Mouse (Mus musculus) left cerebral cortex, adult 2 months (tissue): ENCODE measurements around the gene Vps50. TPM values are rescaled to one million over a fixed set of nuclear protein-coding genes. Genes with fewer than 3 reads are reported as not detected.
"Not testable (repeated sequence)": the region's sequence is repeated elsewhere in the genome, so short reads cannot be mapped to it uniquely, and the experiment has no call there.

Experiments
- DNase-seq, 2 experiments: peaks; one replicate each; pipeline ENCODE4 v3.0.0; 2021 to 2022; ENCODE audit warnings: low spot score in 2 of 2, mixed read lengths in 1 of 2; ENCODE audit errors: extremely low spot score in 1 of 2
- H3K27ac ChIP-seq: fragments of 200-600 bp; 2 replicates; pipeline ENCODE4 v1.8.1; 2022
- H3K4me3 ChIP-seq: fragments of 200-600 bp; 2 replicates; pipeline ENCODE4 v1.8.1; 2022
- CTCF ChIP-seq: fragments of 200-600 bp; IDR thresholded peaks from 2 replicates; pipeline ENCODE4 v1.8.1; 2022; ENCODE audit warnings: antibody characterized with exemption, mild to moderate bottlenecking, moderate library complexity
- intact Hi-C: fragments of 180-260 bp; cut with DNase I; formaldehyde crosslinking; loops from one replicate; pipeline ENCODE4 v1.15.1; 2025
- total RNA-seq, 2 experiments: library from RNA; stranded (reverse); gene quantifications; 2 replicates each; pipeline ENCODE4 v1.2.3; 2021

Vps50 gene
- total RNA-seq, 2 experiments from 2014 or later: 56.1 to 61.2 TPM

DNA sequence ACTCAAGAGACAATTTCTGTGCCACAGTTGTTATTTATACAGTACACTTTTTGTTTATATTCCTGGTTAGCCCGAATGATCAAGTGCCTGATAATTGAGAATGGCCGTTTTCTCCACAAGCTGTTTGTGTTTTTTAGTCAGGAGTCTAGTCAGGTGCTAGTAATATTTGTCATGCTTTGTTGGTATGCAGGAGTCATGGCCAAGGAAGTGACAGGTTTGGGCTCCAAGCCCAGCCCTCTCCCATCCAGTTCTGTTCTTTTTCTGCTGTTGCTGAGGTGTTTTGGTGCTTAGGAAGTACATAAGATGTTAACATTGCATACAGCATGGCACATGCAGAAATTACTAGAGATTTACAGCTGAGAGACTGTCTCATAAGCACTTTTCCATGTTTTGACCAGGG is 41.3 kb downstream of the Vps50 start:
- intact Hi-C loops: no loop called here
- no peak for DNase-seq
- no peak overlapping the region for H3K4me3 ChIP-seq
- no peak overlapping the region for H3K27ac ChIP-seq
- TF ChIP-seq CTCF: no peak

GRCm38 (mm10) chr6:3543862-3544261 is 45.7 kb downstream of the Vps50 start:
- DNase-seq: no peak
- no peak overlapping the region for H3K4me3 ChIP-seq
- no peak for TF ChIP-seq CTCF
- H3K27ac ChIP-seq: no peak overlapping the region
- intact Hi-C loops: no loop called here

- TF ChIP-seq CTCF: no peak
- Histone ChIP-seq H3K27ac (no peak overlapping the region), H3K4me3 (no peak overlapping the region)
- no peak for DNase-seq
- intact Hi-C loops: no loop called here
Observed at GRCm38 (mm10) chr6:3544970-3545369, 46.8 kb downstream of the Vps50 start.

DNA sequence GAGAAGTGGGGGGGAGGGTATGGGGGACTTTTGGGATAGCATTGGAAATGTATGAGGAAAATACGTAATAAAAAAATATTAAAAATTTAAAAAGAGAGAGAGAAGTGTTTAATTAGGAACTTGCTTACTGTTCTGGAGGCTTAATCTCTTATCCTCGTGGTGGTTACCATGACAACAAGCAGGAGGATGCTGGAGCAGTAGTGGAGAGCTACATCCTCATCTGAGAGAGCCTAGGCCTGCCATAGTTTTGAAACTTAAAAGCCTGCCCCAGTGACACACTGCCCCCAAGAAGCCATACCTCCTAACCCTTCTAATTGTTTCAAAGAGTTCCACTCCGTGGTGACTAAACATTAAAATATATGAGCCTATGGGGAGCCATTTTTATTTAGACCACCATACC is 50.8 kb downstream of the Vps50 start:
- no peak for TF ChIP-seq CTCF
- intact Hi-C loops: no loop called here
- no peak overlapping the region for H3K27ac ChIP-seq
- no peak overlapping the region for H3K4me3 ChIP-seq
- DNase-seq: no peak

GRCm38 (mm10) chr6:3549992-3550391 is 51.8 kb downstream of the Vps50 start:
- TF ChIP-seq CTCF: no peak
- Histone ChIP-seq H3K4me3 (no peak overlapping the region), H3K27ac (no peak overlapping the region)
- intact Hi-C loops: no loop called here
- no peak for DNase-seq

DNA sequence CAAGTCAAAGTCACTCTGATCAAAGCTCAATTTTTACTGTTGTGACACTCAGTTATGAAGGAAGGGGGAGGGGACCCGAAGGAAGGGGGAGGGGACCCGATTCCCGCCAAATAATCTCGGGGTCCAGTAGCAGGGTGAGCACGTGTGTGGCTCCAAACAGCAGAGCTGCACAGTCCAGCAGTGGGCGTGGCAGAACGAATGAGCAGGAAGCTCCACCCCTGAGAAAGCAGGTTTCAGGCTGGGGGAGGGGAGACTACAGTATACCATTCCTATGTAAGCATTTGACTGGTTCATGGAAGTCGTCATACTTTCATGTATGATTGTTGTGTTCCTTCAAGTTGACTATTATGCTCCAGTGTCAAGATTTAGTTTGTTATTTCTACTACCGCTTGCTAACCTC is 54.5 kb downstream of the Vps50 start:
- H3K27ac ChIP-seq, DNase-seq, intact Hi-C loops, H3K4me3 ChIP-seq: not testable (repeated sequence)

- no peak for DNase-seq
- no peak overlapping the region for H3K4me3 ChIP-seq
- intact Hi-C loops: no loop called here
- H3K27ac ChIP-seq: no peak overlapping the region
- no peak for TF ChIP-seq CTCF
Observed at GRCm38 (mm10) chr6:3557177-3557576, 59.0 kb downstream of the Vps50 start.

- no peak for TF ChIP-seq CTCF
- DNase-seq: no peak
- H3K4me3 ChIP-seq: no peak overlapping the region
- H3K27ac ChIP-seq: no peak overlapping the region
- intact Hi-C loops: no loop called here
Observed at GRCm38 (mm10) chr6:3560009-3560408, 61.8 kb downstream of the Vps50 start.

DNA sequence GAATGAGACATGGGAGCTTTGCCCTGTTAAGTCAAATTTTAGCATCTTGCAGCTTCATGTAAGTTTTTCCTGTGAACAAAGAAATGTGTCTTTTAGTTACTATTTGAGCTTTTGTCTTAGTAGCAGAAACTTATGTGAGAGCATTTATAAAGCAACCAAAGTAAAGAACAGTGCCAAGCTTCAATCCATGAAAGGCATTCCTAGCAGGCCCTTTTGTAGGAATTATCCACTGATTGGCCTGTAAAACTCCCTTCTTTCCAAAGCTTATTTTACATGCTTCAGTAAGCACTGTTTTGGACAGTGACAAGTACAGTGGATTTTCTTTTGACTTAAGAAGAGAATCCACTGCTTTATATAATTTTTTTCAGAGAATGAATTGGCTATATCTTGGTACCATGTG is 64.1 kb downstream of the Vps50 start:
- no peak for TF ChIP-seq CTCF
- DNase-seq: no peak
- Histone ChIP-seq H3K27ac (no peak overlapping the region), H3K4me3 (no peak overlapping the region)
- intact Hi-C loops: no loop called here

- intact Hi-C loops, DNase-seq, H3K4me3 ChIP-seq, H3K27ac ChIP-seq: not testable (repeated sequence)
Observed at GRCm38 (mm10) chr6:3564118-3564517, 65.9 kb downstream of the Vps50 start.

- Histone ChIP-seq H3K4me3 (no peak overlapping the region), H3K27ac (no peak overlapping the region)
- no peak for TF ChIP-seq CTCF
- no peak for DNase-seq
- intact Hi-C loops: no loop called here
Observed at GRCm38 (mm10) chr6:3565005-3565404, 66.8 kb downstream of the Vps50 start.

DNA sequence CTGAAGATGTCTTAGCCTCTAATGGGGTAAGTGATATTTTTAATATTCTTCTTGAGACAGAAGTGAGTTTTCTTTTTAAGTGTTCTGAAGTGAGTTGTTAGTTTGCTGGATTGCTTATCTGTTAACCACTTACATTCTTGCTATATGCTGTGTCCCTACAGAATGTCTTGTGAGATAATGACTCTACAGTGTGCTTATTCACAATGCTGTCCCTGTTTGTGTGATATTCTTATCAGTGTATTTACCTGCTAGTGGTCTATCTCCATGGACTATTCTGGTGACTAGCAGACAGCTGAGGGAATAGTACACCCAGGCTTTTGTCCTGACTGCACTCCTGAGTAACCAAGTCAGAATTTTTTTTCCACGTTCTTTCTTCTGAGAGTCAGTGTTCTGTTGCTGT is 67.5 kb downstream of the Vps50 start:
- DNase-seq: no peak
- Histone ChIP-seq H3K27ac (no peak overlapping the region), H3K4me3 (no peak overlapping the region)
- TF ChIP-seq CTCF: no peak
- intact Hi-C loops: no loop called here

GRCm38 (mm10) chr6:3567071-3567610 is 69.0 kb downstream of the Vps50 start:
- H3K27ac ChIP-seq: no peak overlapping the region
- intact Hi-C loops: no loop called here
- DNase-seq: no peak
- TF ChIP-seq CTCF: no peak
- H3K4me3 ChIP-seq: no peak overlapping the region
